In genomic region chr14:32597232-32598231, GRCm38 (mm10) we compare ENCODE assay signal across 8 mouse cellular contexts. TPM values are rescaled to one million over a fixed set of nuclear protein-coding genes. Genes with fewer than 3 reads are reported as not detected.
DNase-seq lines count a peak whose midpoint lies in the region; ATAC-seq lines count a peak whose summit lies in the region.

No protein-coding gene starts in this region.

- DNase-seq in CD4-positive, CD25-positive, alpha-beta regulatory T cell, adult 2 months (ENCODE audit: low read depth, low spot score) = peak; percentile 46
- DNase-seq in adrenal gland, postnatal 36 days = peak; percentile 83 to 85
- peak; percentile 84 for DNase-seq in gastrocnemius, postnatal 10 days
- DNase-seq in intestine, embryonic 14.5 days (ENCODE audit: low spot score) = peak; percentile 98
- peak; percentile 42 for DNase-seq in liver, embryonic 13.5 days
- DNase-seq in neural tube, embryonic 11.5 days (ENCODE audit: low spot score) = peak; percentile 84
- DNase-seq in testis, postnatal 10 days (ENCODE audit: low spot score) = peak; percentile 90

- H3K27ac ChIP-seq in intestine, embryonic 14.5 days (ENCODE audit: low read depth) = no peak overlapping the region
- H3K27ac ChIP-seq in liver, embryonic 13.5 days = no peak overlapping the region
- H3K27ac ChIP-seq in neural tube, embryonic 11.5 days (ENCODE audit: low read depth, low read length) = no peak overlapping the region

- H3K27me3 ChIP-seq in intestine, embryonic 14.5 days (replicated peaks; ENCODE audit: control insufficient read depth, insufficient read depth, low read length) = peaks cover 92% of the 10 kb centered on the region
- H3K27me3 ChIP-seq in liver, embryonic 13.5 days = peaks cover 91% of the 10 kb centered on the region
- H3K27me3 ChIP-seq in neural tube, embryonic 11.5 days (ENCODE audit: control insufficient read depth, insufficient read depth, low read length) = peaks cover 70% of the 10 kb centered on the region

- under 1% methylated on average over 78 of the region's 78 CpGs for WGBS in intestine, embryonic 14.5 days
- 2% methylated on average over 78 of the region's 78 CpGs for WGBS in liver, embryonic 13.5 days (ENCODE audit: insufficient replicate concordance)
- WGBS in neural tube, embryonic 11.5 days = under 1% methylated on average over 78 of the region's 78 CpGs

- no peak overlapping the region for H3K9ac ChIP-seq in intestine, embryonic 14.5 days (ENCODE audit: low read length)
- H3K9ac ChIP-seq in liver, embryonic 13.5 days = no peak overlapping the region
- peak overlapping the region; percentile 32 for H3K9ac ChIP-seq in neural tube, embryonic 11.5 days (ENCODE audit: low read length)

- H3K4me2 ChIP-seq in intestine, embryonic 14.5 days (ENCODE audit: low read length) = peak overlapping the region; percentile 39
- H3K4me2 ChIP-seq in liver, embryonic 13.5 days = no peak overlapping the region
- H3K4me2 ChIP-seq in neural tube, embryonic 11.5 days (ENCODE audit: low read depth) = peak overlapping the region; percentile 44

- H3K36me3 ChIP-seq in intestine, embryonic 14.5 days (ENCODE audit: control insufficient read depth, insufficient read depth, low read length) = no peaks in the 10 kb centered on the region
- no peaks in the 10 kb centered on the region for H3K36me3 ChIP-seq in liver, embryonic 13.5 days
- no peaks in the 10 kb centered on the region for H3K36me3 ChIP-seq in neural tube, embryonic 11.5 days (ENCODE audit: control insufficient read depth, insufficient read depth, low read length)

- no peaks in the 10 kb centered on the region for H3K9me3 ChIP-seq in intestine, embryonic 14.5 days (ENCODE audit: control insufficient read depth, low read length)
- H3K9me3 ChIP-seq in liver, embryonic 13.5 days (replicated peaks) = no peaks in the 10 kb centered on the region
- no peaks in the 10 kb centered on the region for H3K9me3 ChIP-seq in neural tube, embryonic 11.5 days (ENCODE audit: control insufficient read depth, low read length)

- H3K4me1 ChIP-seq in intestine, embryonic 14.5 days (replicated peaks; ENCODE audit: control insufficient read depth, insufficient read depth, low read length) = no peaks in the 10 kb centered on the region
- no peaks in the 10 kb centered on the region for H3K4me1 ChIP-seq in liver, embryonic 13.5 days (replicated peaks)
- H3K4me1 ChIP-seq in neural tube, embryonic 11.5 days (ENCODE audit: control insufficient read depth, insufficient read depth, low read length) = peaks cover 18% of the 10 kb centered on the region

- H3K4me3 ChIP-seq in intestine, embryonic 14.5 days (ENCODE audit: low read depth, low read length) = peak overlapping the region; percentile 15
- H3K4me3 ChIP-seq in liver, embryonic 13.5 days (replicated peaks) = peak overlapping the region; percentile 18; the same call in 1 of the 2 replicates
- peak overlapping the region; percentile 25 for H3K4me3 ChIP-seq in neural tube, embryonic 11.5 days (ENCODE audit: low read depth, low read length)

- ATAC-seq in CD4-positive, CD25-positive, alpha-beta regulatory T cell, adult 4 months = no peak
- ATAC-seq in intestine, embryonic 14.5 days (replicated peaks; ENCODE audit: low FRiP score, low TSS enrichment, low read depth) = peak; percentile 43
- ATAC-seq in liver, embryonic 13.5 days (ENCODE audit: low read depth) = no peak
- 0 out of 2 replicates have a peak, but pooled peaks have one; percentile 22 for ATAC-seq in neural tube, embryonic 11.5 days (ENCODE audit: insufficient read depth, low FRiP score, low TSS enrichment)

RNA-seq across cellular contexts. Expression of gene Prrxl1, which starts 1.7 kb away (rescaled TPM):
- not detected for polyA plus RNA-seq in CD4-positive, CD25-positive, alpha-beta regulatory T cell, adult 4 months (2017; shearing (Covaris generic))
- under 1 TPM; 0.73 to 0.76 TPM for total RNA-seq in adrenal gland, postnatal 36 days (2021)
- total RNA-seq in gastrocnemius, postnatal 10 days (2021) = not detected
- 1.1 and 1.2 TPM in 2 replicates for polyA plus RNA-seq in intestine, embryonic 14.5 days (2014; fragmentation: Nextera tagmentation; extraction: Ambion mirVana)
- polyA plus RNA-seq in liver, embryonic 13.5 days (2015; fragmentation: Nextera tagmentation; extraction: Ambion mirVana) = 0.14 TPM in 1 of 2 replicates, not detected in the other
- 11.1 and 14.0 TPM in 2 replicates for polyA plus RNA-seq in neural tube, embryonic 11.5 days (2014; fragmentation: Nextera tagmentation; extraction: Ambion mirVana)

Comparison
In these comparisons a context has a peak if more than half of its experiments do, and no peak if none do; other contexts are left out.
1. DNase-seq: peak in every context shown above with its lines; median percentile 98 in intestine, embryonic 14.5 days; 90 in testis, postnatal 10 days; 84 in adrenal gland, postnatal 36 days; 84 in gastrocnemius, postnatal 10 days; 84 in neural tube, embryonic 11.5 days; 46 in CD4-positive, CD25-positive, alpha-beta regulatory T cell, adult 2 months; 42 in liver, embryonic 13.5 days.
2. ATAC-seq: peak in intestine, embryonic 14.5 days (single experiment) and neural tube, embryonic 11.5 days (single experiment); none in CD4-positive, CD25-positive, alpha-beta regulatory T cell, adult 4 months (single experiment) and liver, embryonic 13.5 days (single experiment).
3. Peak in every context shown above with its lines, with median percentiles within 50 percentile points of each other: H3K4me3 ChIP-seq.